Mouse (Mus musculus) midbrain, postnatal 0 days (tissue): ENCODE measurements around the gene Nhlrc3. TPM values are rescaled to one million over a fixed set of nuclear protein-coding genes. Genes with fewer than 3 reads are reported as not detected.

Source experiments
- ATAC-seq: fragments of 200-750 bp; cut with Nextera tagmentation; 2 replicates; pipeline ENCODE4 v1.8.0; 2017; ENCODE audit warnings: moderate number of reproducible peaks, mild to moderate bottlenecking, moderate TSS enrichment, moderate library complexity; ENCODE audit not compliant: low FRiP score
- DNase-seq: peaks from one replicate; pipeline ENCODE4 v3.0.0-alpha.2; 2015; ENCODE audit warnings: low spot score
- H3K27ac ChIP-seq: fragments of 300-500 bp; sonication (generic); 2 replicates; pipeline ENCODE4 v1.5.1; 2014; ENCODE audit warnings: low read depth, mild to moderate bottlenecking, low read length, mixed read lengths
- H3K27me3 ChIP-seq: fragments of 300-500 bp; sonication (generic); 2 replicates; pipeline ENCODE4 v1.6.1; 2014; ENCODE audit warnings: low read length, control low read depth, mixed read lengths; ENCODE audit not compliant: insufficient read depth
- H3K36me3 ChIP-seq: fragments of 300-500 bp; sonication (generic); 2 replicates; pipeline ENCODE4 v1.6.1; 2014; ENCODE audit warnings: low read length, control low read depth, mixed read lengths; ENCODE audit not compliant: insufficient read depth
- H3K4me1 ChIP-seq: fragments of 300-500 bp; sonication (generic); 2 replicates; pipeline ENCODE4 v1.6.1; 2014; ENCODE audit warnings: mild to moderate bottlenecking, control low read depth, antibody characterized with exemption, low read length, mixed read lengths; ENCODE audit not compliant: insufficient read depth
- H3K4me2 ChIP-seq: fragments of 300-500 bp; sonication (generic); 2 replicates; pipeline ENCODE4 v1.6.1; 2014; ENCODE audit warnings: low read depth, mild to moderate bottlenecking, low read length, mixed read lengths; ENCODE audit not compliant: poor library complexity, severe bottlenecking
- H3K4me3 ChIP-seq: fragments of 300-500 bp; sonication (generic); 2 replicates; pipeline ENCODE4 v1.5.1; 2014; ENCODE audit warnings: low read depth, mild to moderate bottlenecking, low read length, moderate library complexity
- H3K9ac ChIP-seq: fragments of 300-500 bp; sonication (generic); replicated peaks from 2 replicates; pipeline ENCODE4 v1.6.1; 2014; ENCODE audit warnings: mild to moderate bottlenecking, low read length, moderate library complexity, mixed read lengths; ENCODE audit not compliant: poor library complexity, severe bottlenecking
- H3K9me3 ChIP-seq: fragments of 300-500 bp; sonication (generic); 2 replicates; pipeline ENCODE4 v1.6.1; 2016; ENCODE audit warnings: low read length, control low read depth
- CTCF ChIP-seq: IDR thresholded peaks from 2 replicates; pipeline ENCODE4 v1.5.1; 2016; ENCODE audit warnings: antibody characterized with exemption, mild to moderate bottlenecking
- WGBS: fragments of 180-500 bp; shearing (Covaris S2); extraction: QIAGEN DNeasy Blood & Tissue Kit; methylation state at CpG from one replicate; pipeline ENCODE4 v1.1.7; 2014; 5-methylcytosine and 5-hydroxymethylcytosine counted together
- polyA plus RNA-seq: library from polyadenylated mRNA; unstranded; fragments of >200 nt; fragmentation: Nextera tagmentation; extraction: Ambion mirVana; gene quantifications from 2 replicates; pipeline ENCODE4 v1.2.1, GENCODE M21; 2015
- total RNA-seq: library from RNA; depleted of rRNA; stranded (reverse); fragments of >200 nt; gene quantifications from 2 replicates; pipeline ENCODE4 v1.2.3, GENCODE M21; 2014

The Nhlrc3 gene
- total and polyA plus RNA-seq, 2 experiments from 2014 or later, result 9.0 to 13.1 TPM

GRCm38 (mm10) chr3:53417701-53418100 is 45.4 kb downstream of the Nhlrc3 start:
- Histone ChIP-seq H3K27me3 (no peaks in the 10 kb centered on the region), H3K4me2 (no peak overlapping the region), H3K36me3 (no peaks in the 10 kb centered on the region), H3K4me1 (no peaks in the 10 kb centered on the region), H3K9me3 (no peaks in the 10 kb centered on the region), H3K4me3 (no peak overlapping the region), H3K27ac (no peak overlapping the region), H3K9ac (no peak overlapping the region)
- no peak for TF ChIP-seq CTCF
- WGBS, result 64% methylated on average over 7 of the region's 7 CpGs
- no peak for ATAC-seq
- DNase-seq, result no peak

- Histone ChIP-seq H3K9ac (no peak overlapping the region), H3K27ac (no peak overlapping the region), H3K9me3 (no peaks in the 10 kb centered on the region), H3K36me3 (no peaks in the 10 kb centered on the region), H3K4me1 (no peaks in the 10 kb centered on the region), H3K27me3 (no peaks in the 10 kb centered on the region), H3K4me2 (no peak overlapping the region), H3K4me3 (no peak overlapping the region)
- 53% methylated on average over 5 of the region's 5 CpGs for WGBS
- ATAC-seq (no peak), DNase-seq (peak; percentile 84)
- no peak for TF ChIP-seq CTCF
Observed at GRCm38 (mm10) chr3:53416036-53416506, 47.1 kb downstream of the Nhlrc3 start.

GRCm38 (mm10) chr3:53413959-53414358 is 49.2 kb downstream of the Nhlrc3 start:
- DNase-seq, result no peak
- Histone ChIP-seq H3K27ac (no peak overlapping the region), H3K4me2 (no peak overlapping the region), H3K9ac (no peak overlapping the region), H3K27me3 (no peaks in the 10 kb centered on the region), H3K4me1 (no peaks in the 10 kb centered on the region), H3K36me3 (no peaks in the 10 kb centered on the region), H3K4me3 (no peak overlapping the region), H3K9me3 (no peaks in the 10 kb centered on the region)
- 61% methylated on average over 3 of the region's 3 CpGs for WGBS
- no peak for TF ChIP-seq CTCF
- ATAC-seq, result no peak

DNA sequence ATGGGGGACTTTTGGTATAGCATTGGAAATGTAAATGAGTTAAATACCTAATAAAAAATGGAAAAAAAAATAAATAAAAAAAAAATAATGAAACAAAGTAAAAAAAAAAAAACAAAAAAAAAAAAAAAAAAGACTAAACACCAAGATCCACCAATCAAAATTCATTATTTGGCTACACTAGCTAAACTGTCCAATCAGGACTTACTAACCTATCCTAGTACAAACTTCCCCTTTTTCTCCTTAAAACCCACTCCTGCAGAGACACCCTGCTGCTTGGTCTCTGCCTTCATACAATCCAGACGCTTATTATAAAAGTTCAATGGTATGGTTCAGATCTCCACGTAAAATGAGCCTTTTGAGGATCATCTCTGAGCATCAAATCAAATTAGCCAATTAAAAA is 49.7 kb downstream of the Nhlrc3 start:
- DNase-seq (no peak), ATAC-seq (no peak)
- 39% methylated on average over 2 of the region's 2 CpGs for WGBS

DNA sequence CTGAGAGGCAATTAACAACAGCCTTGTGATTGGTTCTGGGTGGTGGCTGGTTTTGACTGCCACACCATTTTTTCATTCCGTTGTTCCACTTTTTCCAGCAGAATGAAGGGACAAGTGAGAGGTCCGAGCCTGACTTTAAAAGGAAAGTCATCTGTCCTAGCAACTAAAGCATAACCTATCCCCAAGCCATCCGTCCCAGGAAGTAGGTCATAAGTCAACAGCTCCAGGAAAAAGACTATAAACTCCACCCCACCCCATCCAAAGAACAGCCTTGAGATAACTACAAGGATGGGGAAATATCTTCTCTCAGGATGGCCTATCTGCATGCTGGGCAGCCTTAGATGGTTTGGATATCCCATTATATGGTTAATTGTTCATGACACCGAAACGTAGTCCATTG is 50.9 kb downstream of the Nhlrc3 start:
- no peak overlapping the region for H3K4me3 ChIP-seq
- no peak overlapping the region for H3K9ac ChIP-seq
- TF ChIP-seq CTCF, result no peak
- no peak overlapping the region for H3K4me2 ChIP-seq
- H3K27ac ChIP-seq, result no peak overlapping the region
- no peaks in the 10 kb centered on the region for H3K27me3 ChIP-seq
- no peak for DNase-seq
- 89% methylated on average over 5 of the region's 5 CpGs for WGBS
- no peaks in the 10 kb centered on the region for H3K4me1 ChIP-seq
- no peak for ATAC-seq
- H3K36me3 ChIP-seq, result no peaks in the 10 kb centered on the region
- no peaks in the 10 kb centered on the region for H3K9me3 ChIP-seq

More for the DNA sequence above, 49.7 kb downstream of the Nhlrc3 start:
- no peak overlapping the region for H3K9ac ChIP-seq
- no peak for TF ChIP-seq CTCF
- H3K4me2 ChIP-seq, result no peak overlapping the region
- no peaks in the 10 kb centered on the region for H3K9me3 ChIP-seq
- no peaks in the 10 kb centered on the region for H3K27me3 ChIP-seq
- H3K4me3 ChIP-seq, result no peak overlapping the region
- H3K4me1 ChIP-seq, result no peaks in the 10 kb centered on the region
- no peak overlapping the region for H3K27ac ChIP-seq
- no peaks in the 10 kb centered on the region for H3K36me3 ChIP-seq

DNA sequence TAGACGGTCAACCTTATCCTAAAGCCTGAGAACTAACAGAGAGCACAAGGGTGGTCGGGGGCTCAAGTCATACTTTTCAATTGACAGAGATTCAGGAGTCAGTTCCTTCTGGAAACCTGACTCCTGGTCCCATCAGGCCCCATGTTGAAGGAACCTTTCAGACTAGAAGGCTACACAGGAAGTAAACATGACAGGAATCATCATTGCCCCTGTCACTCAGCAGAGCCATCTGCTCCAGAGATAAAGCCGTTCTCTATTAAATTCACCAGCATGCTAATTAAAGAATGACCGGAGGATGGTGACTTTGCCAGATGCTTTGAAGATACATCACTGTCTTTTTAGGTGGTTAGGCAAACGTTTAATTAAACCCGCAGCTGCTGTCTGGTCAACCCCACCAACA is 53.1 kb downstream of the Nhlrc3 start:
- DNase-seq (peak; percentile 69), ATAC-seq (no peak)
- WGBS, result 64% methylated on average over 6 of the region's 6 CpGs
- Histone ChIP-seq H3K4me3 (no peak overlapping the region), H3K27me3 (no peaks in the 10 kb centered on the region), H3K4me2 (no peak overlapping the region), H3K27ac (no peak overlapping the region), H3K9ac (no peak overlapping the region), H3K36me3 (no peaks in the 10 kb centered on the region), H3K4me1 (no peaks in the 10 kb centered on the region), H3K9me3 (no peaks in the 10 kb centered on the region)
- no peak for TF ChIP-seq CTCF
